Mouse (Mus musculus) cerebral cortex, adult 2 months (tissue): ENCODE results near the gene Bmper.

Experiments
- WGBS: fragments of 180-500 bp; shearing (Covaris S2); methylation state at CpG from one replicate; pipeline ENCODE4 v1.1.7; 2018; 5-methylcytosine and 5-hydroxymethylcytosine counted together

The Bmper gene

DNA sequence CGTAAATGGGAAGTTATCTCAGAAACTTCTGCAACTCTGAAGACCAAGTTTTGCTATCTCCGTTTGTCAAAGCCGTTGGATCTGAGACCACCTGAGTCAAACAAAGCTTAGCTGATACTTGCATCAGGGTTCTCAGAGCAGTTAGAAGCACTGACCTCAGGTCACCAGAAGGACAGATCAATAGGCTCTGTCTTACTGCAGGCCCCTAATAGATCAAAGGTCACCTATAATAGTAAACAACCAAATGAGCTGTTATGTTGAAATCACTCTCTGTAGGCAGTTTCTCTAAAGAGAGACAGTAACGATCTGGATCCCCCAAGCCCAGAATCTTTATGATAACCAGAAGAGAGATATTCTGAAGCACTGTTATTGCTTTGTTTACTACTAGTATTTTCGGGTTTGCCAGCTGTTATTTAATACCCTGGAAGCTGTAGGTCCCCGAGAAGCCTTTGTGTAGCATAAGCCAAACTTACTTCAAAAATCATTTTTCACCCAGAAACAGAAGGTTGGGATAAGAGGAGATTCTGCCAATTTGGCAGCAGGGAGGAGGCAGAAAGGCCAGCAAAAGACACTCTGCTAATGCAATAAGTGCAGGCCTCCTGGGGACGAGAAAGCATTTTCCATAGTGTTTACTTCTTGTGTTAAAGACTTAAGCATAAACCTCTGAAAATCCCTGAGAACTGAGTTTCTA is 224.5 kb downstream of the Bmper start:
- WGBS: 83% methylated on average over 7 of the region's 7 CpGs

GRCm38 (mm10) chr9:23453309-23453708 is 230.4 kb downstream of the Bmper start:
- 39% methylated on average over 5 of the region's 5 CpGs for WGBS

DNA sequence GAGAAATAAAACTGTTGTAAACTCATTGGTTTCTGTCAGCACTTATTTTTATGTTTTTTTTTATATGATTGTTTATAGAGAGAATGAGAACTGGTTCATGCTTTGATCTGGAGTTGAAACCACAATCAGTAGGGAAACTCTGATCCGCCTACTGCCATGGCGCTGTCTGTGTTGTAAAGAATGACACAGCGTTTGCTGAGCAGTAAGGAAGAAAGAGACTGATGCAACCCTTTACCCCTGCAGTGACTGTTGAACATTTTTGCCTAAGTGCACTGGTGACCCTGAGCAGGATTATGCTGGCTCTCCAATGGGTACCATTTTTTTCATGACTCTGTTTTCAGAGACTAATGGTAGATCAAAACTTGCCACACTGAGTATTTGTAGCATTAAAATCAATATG is 234.3 kb downstream of the Bmper start:
- 90% methylated on average over 3 of the region's 3 CpGs for WGBS

GRCm38 (mm10) chr9:23460721-23461120 is 237.8 kb downstream of the Bmper start:
- 47% methylated on average over 4 of the region's 4 CpGs for WGBS

GRCm38 (mm10) chr9:23462949-23463608 is 240.2 kb downstream of the Bmper start:
- 31% methylated on average over 3 of the region's 3 CpGs for WGBS

- WGBS: 84% methylated on average over 7 of the region's 7 CpGs
Observed at GRCm38 (mm10) chr9:23464981-23465630, 242.2 kb downstream of the Bmper start.

- WGBS: 66% methylated on average over 1 of the region's 1 CpGs
Observed at GRCm38 (mm10) chr9:23469886-23470285, 247.0 kb downstream of the Bmper start.

DNA sequence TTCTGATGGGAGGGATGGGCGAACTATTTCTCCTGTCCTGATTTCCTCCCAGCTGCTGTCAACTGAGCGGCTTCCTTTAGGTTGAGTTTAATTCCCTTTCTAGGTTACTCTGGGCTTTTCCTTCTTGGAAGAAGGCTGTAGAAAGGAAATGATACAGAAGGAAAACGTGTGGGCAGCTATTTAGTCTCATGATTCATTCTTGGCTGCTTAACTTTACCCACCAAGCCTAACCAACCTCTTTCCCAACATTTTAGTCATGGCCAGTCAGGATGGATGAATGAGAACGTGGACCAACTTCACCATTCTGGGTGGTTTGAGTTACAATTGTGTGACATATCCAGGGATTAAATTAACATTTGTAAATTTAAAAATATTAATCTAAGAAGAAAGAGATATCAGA is 263.0 kb downstream of the Bmper start:
- 70% methylated on average over 4 of the region's 4 CpGs for WGBS

DNA sequence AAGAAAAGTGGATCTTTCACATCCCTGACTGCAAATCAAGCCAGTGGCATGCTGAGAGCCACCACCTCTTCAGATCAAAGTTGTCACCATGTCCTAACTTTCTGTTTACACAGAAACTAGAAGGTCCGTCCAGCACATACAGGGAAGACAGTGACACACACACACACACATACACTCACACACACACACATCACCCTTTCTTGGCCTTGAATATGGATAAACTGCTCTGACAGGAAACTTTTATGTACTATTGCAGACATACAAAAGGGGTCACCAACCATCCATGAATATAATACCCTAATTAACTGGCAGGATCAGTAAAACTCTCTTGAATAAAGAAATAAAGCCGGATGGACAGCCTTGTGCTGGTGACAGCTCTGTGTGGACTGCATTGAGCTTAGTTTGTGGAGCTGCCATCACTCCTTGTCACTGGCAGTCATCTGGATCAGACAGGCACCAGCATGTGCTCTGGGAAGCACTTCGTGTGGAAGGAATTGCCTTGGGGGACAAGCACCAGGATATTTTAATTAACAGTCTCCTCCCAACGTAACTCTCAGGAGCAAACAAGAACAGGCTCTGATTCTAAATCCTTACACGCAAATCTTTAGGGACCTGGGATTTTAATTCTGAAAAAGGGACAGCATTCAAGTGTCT is 264.0 kb downstream of the Bmper start:
- 59% methylated on average over 5 of the region's 5 CpGs for WGBS

DNA sequence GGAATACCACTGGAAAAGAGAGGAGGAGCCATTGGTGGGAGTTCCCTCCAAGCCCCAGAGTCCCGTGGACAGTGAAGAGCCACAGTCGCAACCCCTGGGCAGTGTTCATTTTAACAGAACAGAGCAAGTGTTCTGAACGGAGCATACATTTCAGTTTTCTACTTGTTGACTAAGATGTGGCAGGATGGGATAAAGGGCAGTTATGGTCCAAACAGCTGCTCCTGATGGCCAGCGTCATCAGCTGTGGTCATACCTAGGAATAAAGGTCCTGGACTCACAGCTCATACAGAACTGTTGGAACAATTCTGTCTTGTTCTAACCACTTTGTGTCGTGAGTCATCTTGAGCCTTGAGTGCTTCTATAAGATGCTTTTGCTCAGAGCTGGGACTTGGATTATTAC is 265.4 kb downstream of the Bmper start:
- WGBS: 90% methylated on average over 5 of the region's 5 CpGs

- WGBS: 43% methylated on average over 4 of the region's 4 CpGs
Observed at GRCm38 (mm10) chr9:23495400-23495799, 272.5 kb downstream of the Bmper start.

DNA sequence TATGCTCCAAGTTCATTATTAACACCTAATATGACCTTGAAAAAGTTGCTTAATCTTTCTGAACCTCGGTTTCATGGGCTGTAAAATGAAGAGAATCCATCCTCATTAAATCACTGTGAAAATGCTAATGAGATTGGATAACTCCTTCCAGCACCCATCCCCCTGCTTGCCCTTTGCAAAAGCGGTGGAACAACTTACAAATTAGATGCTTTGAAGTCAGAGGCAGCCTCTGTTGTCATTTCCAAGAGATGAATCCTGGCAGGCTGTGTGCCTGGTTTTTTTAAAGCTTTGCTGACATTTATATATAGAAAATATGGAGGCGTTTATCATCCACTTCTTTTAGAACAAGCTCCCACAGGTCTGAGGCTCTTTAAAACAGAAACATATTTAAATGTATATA is 274.8 kb downstream of the Bmper start:
- WGBS: 12% methylated on average over 3 of the region's 3 CpGs

GRCm38 (mm10) chr9:23533870-23534269 is 311.0 kb downstream of the Bmper start:
- WGBS: 35% methylated on average over 1 of the region's 1 CpGs
